Mouse (Mus musculus): ENCODE measurements at regions not wholly inside any gene's neighbourhood (a gene's known extent, or its start where the extent isn't known, plus 50 kb on each side); places are given as distances from the start of the nearest gene placed in this dataset.

GRCm38 (mm10) chr5:118480965-118481793 lies 79.3 kb upstream of the Med13l start:
- Histone ChIP-seq H3K9me3 (replicated peaks; ENCODE audit: insufficient read depth, low read length) (no peaks in the 10 kb centered on the region), H3K36me3 (ENCODE audit: control insufficient read depth in 1 of 2, insufficient read depth in 2 of 2, low read length in 2 of 2) (peaks cover 0 to 56% of the 10 kb centered on the region in 2 experiments; a peak in 2 of 4 replicates), H3K4me3 (ENCODE audit: control insufficient read depth in 1 of 2, insufficient read depth in 1 of 2, low read depth in 2 of 2, low read length in 2 of 2) (peak overlapping the region; percentile 2 to 21; a peak in 3 of 4 replicates), H3K9ac (ENCODE audit: control insufficient read depth, low read depth, low read length, poor library complexity, severe bottlenecking) (peak overlapping the region; percentile 43), H3K27ac (ENCODE audit: control insufficient read depth, low read depth, low read length) (peak overlapping the region; percentile 91), H3K27me3 (ENCODE audit: control insufficient read depth in 1 of 2, insufficient read depth in 2 of 2, low read length in 2 of 2) (no peaks in the 10 kb centered on the region), H3K4me1 (ENCODE audit: control insufficient read depth in 1 of 2, insufficient read depth in 2 of 2, low read length in 2 of 2) (peaks cover 24 to 73% of the 10 kb centered on the region in 2 experiments), H3K79me2 (ENCODE audit: control insufficient read depth, insufficient read depth, low read length, poor library complexity) (no peaks in the 10 kb centered on the region; the same call in 1 of the 2 replicates)
- peak; percentile 77 for DNase-seq (ENCODE audit: low read depth, low spot score)
- TF ChIP-seq KAT2A (conservative IDR thresholded peaks at IDR 0.05; ENCODE audit: low read depth, low read length) (no peak), RCOR1 (IDR thresholded peaks at IDR 0.05; ENCODE audit: low read depth, low read length) (no peak), MXI1 (IDR thresholded peaks at IDR 0.05; ENCODE audit: low read depth, low read length) (peak; percentile 51), USF1 (IDR thresholded peaks at IDR 0.05; ENCODE audit: low read depth, low read length) (peak; percentile 50; the same call in 1 of the 2 replicates), MAZ (IDR thresholded peaks at IDR 0.05; ENCODE audit: low read depth, low read length) (no peak), JUND (IDR thresholded peaks at IDR 0.05; ENCODE audit: low read depth, low read length) (no peak), USF2 (IDR thresholded peaks at IDR 0.05; ENCODE audit: borderline replicate concordance in 1 of 2, insufficient read depth in 1 of 2, low read depth in 1 of 2, low read length in 2 of 2) (no peak), NELFE (IDR thresholded peaks at IDR 0.05; ENCODE audit: low read depth, low read length) (no peak; the same call in 1 of the 2 replicates), TBP (IDR thresholded peaks at IDR 0.05; ENCODE audit: low read depth, low read length) (0 out of 2 replicates have a peak, but pooled peaks have one; percentile 20), ELF1 (IDR thresholded peaks at IDR 0.05; ENCODE audit: low read depth, low read length) (no peak), ZKSCAN1 (IDR thresholded peaks at IDR 0.05; ENCODE audit: low read depth, low read length) (no peak), MEF2A (IDR thresholded peaks at IDR 0.05; ENCODE audit: extremely low read depth, insufficient replicate concordance, low read depth, low read length, poor library complexity, severe bottlenecking) (no peak), GATA1 (IDR thresholded peaks at IDR 0.05; ENCODE audit: low read depth, low read length) (0 out of 2 replicates have a peak, but pooled peaks have one; percentile 9), SIN3A (IDR thresholded peaks at IDR 0.05; ENCODE audit: low read length) (no peak), BHLHE40 (IDR thresholded peaks at IDR 0.05; ENCODE audit: borderline replicate concordance, low read depth, low read length) (peak; percentile 38; the same call in 1 of the 2 replicates), SMC3 (IDR thresholded peaks at IDR 0.05; ENCODE audit: low read depth, low read length) (no peak), NRF1 (IDR thresholded peaks at IDR 0.05; ENCODE audit: insufficient read depth, low read depth, low read length, poor library complexity, severe bottlenecking) (no peak), CTCF (IDR thresholded peaks at IDR 0.05 in 2 of 3, conservative IDR thresholded peaks at IDR 0.05 in 1 of 3; ENCODE audit: control insufficient read depth in 1 of 3, insufficient read depth in 1 of 3, low read depth in 2 of 3, low read length in 3 of 3, poor library complexity in 1 of 3, severe bottlenecking in 1 of 3) (no peak), CHD1 (IDR thresholded peaks at IDR 0.05; ENCODE audit: low read depth, low read length) (no peak), POLR2A (IDR thresholded peaks at IDR 0.05; ENCODE audit: control insufficient read depth in 1 of 2, insufficient read depth in 1 of 2, low read depth in 1 of 2, low read length in 2 of 2, poor library complexity in 1 of 2) (peak in 1 of 2 experiments; percentile 51; a peak in 2 of 4 replicates), MAX (IDR thresholded peaks at IDR 0.05; ENCODE audit: low read length) (peak; percentile 74), HCFC1 (IDR thresholded peaks at IDR 0.05; ENCODE audit: low read depth, low read length) (no peak), MYC (IDR thresholded peaks at IDR 0.05; ENCODE audit: low read depth, low read length) (peak; percentile 84), TAL1 (IDR thresholded peaks at IDR 0.05; ENCODE audit: low read length) (no peak), ZMIZ1 (IDR thresholded peaks at IDR 0.05; ENCODE audit: low read depth, low read length) (no peak), ZC3H11A (IDR thresholded peaks at IDR 0.05; ENCODE audit: low read depth, low read length) (no peak), POLR2AphosphoS2 (IDR thresholded peaks at IDR 0.05; ENCODE audit: low read length) (no peak), POLR2AphosphoS5 (IDR thresholded peaks at IDR 0.05; ENCODE audit: borderline replicate concordance, low read depth, low read length) (no peak), UBTF (IDR thresholded peaks at IDR 0.05; ENCODE audit: borderline replicate concordance, insufficient read depth, low read depth, low read length) (no peak), TCF12 (IDR thresholded peaks at IDR 0.05; ENCODE audit: low read depth, low read length) (no peak), ETS1 (IDR thresholded peaks at IDR 0.05; ENCODE audit: low read depth, low read length) (no peak), GABPA (IDR thresholded peaks at IDR 0.05; ENCODE audit: low read depth, low read length) (no peak), MYB (IDR thresholded peaks at IDR 0.05; ENCODE audit: low read depth, low read length) (no peak), ZNF384 (IDR thresholded peaks at IDR 0.05; ENCODE audit: low read depth, low read length) (no peak), RAD21 (IDR thresholded peaks at IDR 0.05; ENCODE audit: low read depth, low read length) (no peak)
